Mouse (Mus musculus) C2C12 (cell line): ENCODE results near the gene Dvl3.
"Not testable (repeated sequence)": the region's sequence is repeated elsewhere in the genome, so short reads cannot be mapped to it uniquely, and the experiment has no call there.

Experiments used
- CTCF ChIP-seq: IDR thresholded peaks from one replicate; pipeline ENCODE4 v1.5.1; 2011; ENCODE audit not compliant: control insufficient read depth, insufficient read depth, insufficient read length
- MAX ChIP-seq: IDR thresholded peaks from one replicate; pipeline ENCODE4 v1.6.1; 2011; ENCODE audit warnings: mild to moderate bottlenecking, control low read depth

DNA sequence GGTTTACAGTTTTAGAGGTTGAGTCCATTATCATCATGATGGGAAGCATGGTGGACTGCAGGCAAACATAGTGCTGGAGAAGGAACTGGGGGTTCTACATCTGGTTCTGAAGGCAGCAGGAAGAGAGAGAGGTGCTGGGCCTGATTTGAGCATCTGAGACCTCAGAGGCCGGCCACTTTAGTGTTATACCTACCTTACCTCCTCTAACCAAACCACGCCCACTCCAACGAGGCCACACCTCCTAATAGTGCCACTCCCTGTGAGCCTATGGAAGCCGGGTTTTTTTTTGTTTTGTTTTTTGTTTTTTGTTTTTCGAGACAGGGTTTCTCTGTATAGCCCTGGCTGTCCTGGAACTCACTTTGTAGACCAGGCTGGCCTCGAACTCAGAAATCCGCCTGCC, 33.1 kb upstream of the Dvl3 start:
- TF ChIP-seq CTCF, MAX: not testable (repeated sequence)
